Mouse (Mus musculus) kidney, postnatal 0 days (tissue): ENCODE measurements around the gene Olfr1310. TPM values are rescaled to one million over a fixed set of nuclear protein-coding genes. Genes with fewer than 3 reads are reported as not detected.
"Not testable (repeated sequence)": the region's sequence is repeated elsewhere in the genome, so short reads cannot be mapped to it uniquely, and the experiment has no call there.

Experiments
- ATAC-seq: fragments of 200-750 bp; cut with Nextera tagmentation; replicated peaks from 2 replicates; pipeline ENCODE4 v1.8.0; 2017; ENCODE audit warnings: low read depth, moderate number of reproducible peaks, moderate TSS enrichment, moderate library complexity; ENCODE audit not compliant: low FRiP score
- DNase-seq: peaks from one replicate; pipeline ENCODE4 v3.0.0-alpha.2; 2016; ENCODE audit warnings: low spot score
- H3K27ac ChIP-seq: fragments of 300-500 bp; sonication (generic); 2 replicates; pipeline ENCODE4 v1.5.1; 2014; ENCODE audit warnings: mild to moderate bottlenecking
- H3K27me3 ChIP-seq: fragments of 300-500 bp; sonication (generic); 2 replicates; pipeline ENCODE4 v1.6.1; 2014; ENCODE audit warnings: low read length, mixed read lengths; ENCODE audit not compliant: insufficient read depth
- H3K36me3 ChIP-seq: fragments of 300-500 bp; sonication (generic); 2 replicates; pipeline ENCODE4 v1.6.1; 2014; ENCODE audit warnings: low read length, mixed read lengths; ENCODE audit not compliant: insufficient read depth
- H3K4me1 ChIP-seq: fragments of 300-500 bp; sonication (generic); replicated peaks from 2 replicates; pipeline ENCODE4 v1.6.1; 2014; ENCODE audit warnings: antibody characterized with exemption, low read length, mixed read lengths; ENCODE audit not compliant: insufficient read depth
- H3K4me2 ChIP-seq: fragments of 300-500 bp; sonication (generic); 2 replicates; pipeline ENCODE4 v1.6.1; 2014; ENCODE audit warnings: mild to moderate bottlenecking, low read length, moderate library complexity, mixed read lengths
- H3K4me3 ChIP-seq: fragments of 300-500 bp; sonication (generic); replicated peaks from 2 replicates; pipeline ENCODE4 v1.5.1; 2014; ENCODE audit warnings: low read depth, low read length
- H3K9ac ChIP-seq: fragments of 300-500 bp; sonication (generic); 2 replicates; pipeline ENCODE4 v1.6.1; 2014; ENCODE audit warnings: low read depth, low read length
- H3K9me3 ChIP-seq: fragments of 300-500 bp; sonication (generic); replicated peaks from 2 replicates; pipeline ENCODE4 v1.6.1; 2016; ENCODE audit warnings: low read length, inconsistent platforms, mixed read lengths
- CTCF ChIP-seq: IDR thresholded peaks from 2 replicates; pipeline ENCODE4 v1.5.1; 2016; ENCODE audit warnings: antibody characterized with exemption, low read depth, mild to moderate bottlenecking, moderate library complexity
- WGBS: fragments of 180-500 bp; shearing (Covaris S2); extraction: QIAGEN DNeasy Blood & Tissue Kit; methylation state at CpG from one replicate; pipeline ENCODE4 v1.1.7; 2014; 5-methylcytosine and 5-hydroxymethylcytosine counted together
- polyA plus RNA-seq: library from polyadenylated mRNA; unstranded; fragments of >200 nt; fragmentation: Nextera tagmentation; extraction: Ambion mirVana; gene quantifications from 2 replicates; pipeline ENCODE4 v1.2.1, GENCODE M21; 2015

The Olfr1310 gene
- polyA plus RNA-seq = not detected in 2 replicates

DNA sequence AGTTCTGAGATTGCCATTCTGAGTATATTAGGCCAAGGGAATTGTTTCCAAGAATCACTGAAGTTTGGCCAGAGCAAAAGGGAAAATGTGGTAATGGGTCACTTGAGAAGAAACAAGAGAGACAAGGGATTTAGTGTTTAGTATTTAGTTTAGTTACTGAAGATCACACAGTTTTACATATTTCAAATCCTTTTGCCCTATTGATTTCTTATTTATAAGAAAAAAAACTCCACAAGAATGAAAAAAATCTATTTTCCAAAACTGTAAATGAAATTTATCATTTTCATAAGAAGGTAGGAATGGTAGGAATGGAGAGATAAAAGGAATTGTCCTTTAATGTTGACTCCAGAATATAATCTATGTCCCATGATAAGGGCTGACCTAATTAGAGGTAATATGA lies at the start of gene Olfr1310:
Gene Olfr1310 (minus strand): TSS at position 101 of the 400 bp plus-strand sequence.
- Histone ChIP-seq H3K27ac (no peak within 1 kb of the TSS), H3K9me3 (no peaks in the 10 kb centered on the region), H3K4me2 (no peak within 1 kb of the TSS), H3K36me3 (no peaks in the 10 kb centered on the region), H3K9ac (no peak within 1 kb of the TSS), H3K4me3 (no peak within 1 kb of the TSS), H3K4me1 (no peaks in the 10 kb centered on the region), H3K27me3 (no peaks in the 10 kb centered on the region)
- DNase-seq (no peak), ATAC-seq (no peak)
- TF ChIP-seq CTCF = no peak

DNA sequence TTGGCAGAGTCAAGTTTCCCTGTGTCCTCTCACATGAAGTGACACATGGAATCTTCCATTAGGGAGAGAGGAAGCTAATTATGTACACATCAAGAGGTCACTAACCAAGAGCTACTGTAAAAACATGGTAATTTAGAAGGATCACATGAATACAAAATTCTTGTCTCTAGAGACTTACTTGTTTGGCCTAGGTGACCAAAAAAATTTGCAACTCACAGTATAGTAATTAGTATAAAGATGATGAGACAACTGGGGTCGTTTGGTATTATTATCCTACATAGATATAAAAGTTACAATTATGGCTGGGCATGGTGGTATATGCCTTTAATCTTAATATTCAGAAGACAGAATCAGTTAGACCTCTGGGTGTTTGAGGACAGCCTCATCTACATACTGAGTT lies 37.6 kb upstream of the Olfr1310 start, which contains the start of gene Olfr1312:
Gene Olfr1312 (minus strand): TSS at position 101 of the 400 bp plus-strand sequence.
- no peak for TF ChIP-seq CTCF
- H3K9me3 ChIP-seq = no peaks in the 10 kb centered on the region
- H3K4me2 ChIP-seq = no peak within 1 kb of the TSS
- H3K27ac ChIP-seq = no peak within 1 kb of the TSS
- 26% methylated on average over 1 of the region's 1 CpGs for WGBS
- no peak within 1 kb of the TSS for H3K4me3 ChIP-seq
- H3K4me1 ChIP-seq = no peaks in the 10 kb centered on the region
- ATAC-seq = no peak
- H3K27me3 ChIP-seq = no peaks in the 10 kb centered on the region
- no peak within 1 kb of the TSS for H3K9ac ChIP-seq
- no peak for DNase-seq
- no peaks in the 10 kb centered on the region for H3K36me3 ChIP-seq

GRCm38 (mm10) chr2:112026971-112027370 lies 14.5 kb upstream of the Olfr1310 start:
- not testable (repeated sequence) for H3K36me3 ChIP-seq, H3K27ac ChIP-seq, H3K9me3 ChIP-seq, H3K4me1 ChIP-seq, H3K9ac ChIP-seq, H3K4me3 ChIP-seq, H3K27me3 ChIP-seq, H3K4me2 ChIP-seq, ATAC-seq
- peak; percentile 0 for DNase-seq
- 39% methylated on average over 6 of the region's 6 CpGs for WGBS

- WGBS = 92% methylated on average over 2 of the region's 2 CpGs
- no peaks in the 10 kb centered on the region for H3K27me3 ChIP-seq
- H3K27ac ChIP-seq = no peak within 1 kb of the TSS
- H3K4me3 ChIP-seq = no peak within 1 kb of the TSS
- DNase-seq (no peak), ATAC-seq (no peak)
- H3K9me3 ChIP-seq = no peaks in the 10 kb centered on the region
- no peaks in the 10 kb centered on the region for H3K36me3 ChIP-seq
- H3K9ac ChIP-seq = no peak within 1 kb of the TSS
- H3K4me1 ChIP-seq = no peaks in the 10 kb centered on the region
- TF ChIP-seq CTCF = no peak
- H3K4me2 ChIP-seq = no peak within 1 kb of the TSS
Observed at GRCm38 (mm10) chr2:112024312-112024711, 11.8 kb upstream of the Olfr1310 start, which contains the start of gene Olfr1311. Gene Olfr1311 (minus strand): TSS chr2:112024412.

GRCm38 (mm10) chr2:112014900-112015299 lies 2.4 kb upstream of the Olfr1310 start:
- no peak overlapping the region for H3K4me3 ChIP-seq
- H3K36me3 ChIP-seq = no peaks in the 10 kb centered on the region
- no peak for TF ChIP-seq CTCF
- H3K9me3 ChIP-seq = no peaks in the 10 kb centered on the region
- H3K4me2 ChIP-seq = no peak overlapping the region
- ATAC-seq = no peak
- no peaks in the 10 kb centered on the region for H3K4me1 ChIP-seq
- no peaks in the 10 kb centered on the region for H3K27me3 ChIP-seq
- H3K9ac ChIP-seq = no peak overlapping the region
- no peak for DNase-seq
- H3K27ac ChIP-seq = no peak overlapping the region
- WGBS = 76% methylated on average over 3 of the region's 3 CpGs

GRCm38 (mm10) chr2:111990181-111990580 lies 22.3 kb downstream of the Olfr1310 start, which contains the start of gene Olfr1309:
Gene Olfr1309 (minus strand): TSS chr2:111990281.
- no peak for ATAC-seq
- 50% methylated on average over 1 of the region's 1 CpGs for WGBS

GRCm38 (mm10) chr2:111964844-111965243 lies 47.7 kb downstream of the Olfr1310 start, which contains the start of gene Olfr1308:
Gene Olfr1308 (minus strand): TSS chr2:111964944.
- Histone ChIP-seq H3K4me2 (no peak within 1 kb of the TSS), H3K36me3 (no peaks in the 10 kb centered on the region), H3K4me3 (no peak within 1 kb of the TSS), H3K27ac (no peak within 1 kb of the TSS), H3K4me1 (no peaks in the 10 kb centered on the region), H3K9ac (no peak within 1 kb of the TSS), H3K9me3 (no peaks in the 10 kb centered on the region), H3K27me3 (no peaks in the 10 kb centered on the region)
- TF ChIP-seq CTCF = no peak
- WGBS = 49% methylated on average over 1 of the region's 1 CpGs
- no peak for ATAC-seq
- DNase-seq = no peak

More at GRCm38 (mm10) chr2:111990181-111990580, 22.3 kb downstream of the Olfr1310 start, which contains the start of gene Olfr1309:
- no peak within 1 kb of the TSS for H3K4me3 ChIP-seq
- TF ChIP-seq CTCF = no peak
- H3K4me2 ChIP-seq = no peak within 1 kb of the TSS
- no peaks in the 10 kb centered on the region for H3K9me3 ChIP-seq
- no peak within 1 kb of the TSS for H3K9ac ChIP-seq
- H3K27ac ChIP-seq = no peak within 1 kb of the TSS
- no peaks in the 10 kb centered on the region for H3K4me1 ChIP-seq
- H3K27me3 ChIP-seq = no peaks in the 10 kb centered on the region
- H3K36me3 ChIP-seq = no peaks in the 10 kb centered on the region
- no peak for DNase-seq

Other genes starting within 250 kb of the Olfr1310 start
- not detected in 2 replicates for gene Olfr1302, start 235.3 kb downstream of the Olfr1310 start, polyA plus RNA-seq
- not detected in 2 replicates for gene Olfr1303, start 192.4 kb downstream of the Olfr1310 start, polyA plus RNA-seq
- gene Olfr1305, start 135.6 kb downstream of the Olfr1310 start, polyA plus RNA-seq = not detected in 2 replicates
- gene Olfr1306, start 96.4 kb downstream of the Olfr1310 start, polyA plus RNA-seq = not detected in 2 replicates
- gene Olfr1307, start 63.3 kb downstream of the Olfr1310 start, polyA plus RNA-seq = not detected in 2 replicates
- not detected in 2 replicates for gene Olfr1308, start 47.8 kb downstream of the Olfr1310 start, polyA plus RNA-seq
- gene Olfr1309, start 22.4 kb downstream of the Olfr1310 start, polyA plus RNA-seq = not detected in 2 replicates
- gene Olfr1311, start 11.7 kb upstream of the Olfr1310 start, polyA plus RNA-seq = not detected in 2 replicates
- gene Olfr1312, start 37.5 kb upstream of the Olfr1310 start, polyA plus RNA-seq = not detected in 2 replicates
- not detected in 2 replicates for gene Olfr1313, start 65.1 kb upstream of the Olfr1310 start, polyA plus RNA-seq
- gene Olfr1314, start 84.1 kb upstream of the Olfr1310 start, polyA plus RNA-seq = not detected in 2 replicates
- gene Olfr1315-ps1, start 102.7 kb upstream of the Olfr1310 start, polyA plus RNA-seq = not detected in 2 replicates
- not detected in 2 replicates for gene Olfr1316, start 122.3 kb upstream of the Olfr1310 start, polyA plus RNA-seq
- gene Olfr1317, start 127.6 kb upstream of the Olfr1310 start, polyA plus RNA-seq = not detected in 2 replicates
- gene Olfr1318, start 141.5 kb upstream of the Olfr1310 start, polyA plus RNA-seq = 0.10 and 0.11 TPM in 2 replicates
- gene Lpcat4, start 226.8 kb upstream of the Olfr1310 start, polyA plus RNA-seq = 18.5 and 19.7 TPM in 2 replicates
- 0.05 TPM in 2 replicates for gene Nutm1, start 246.6 kb upstream of the Olfr1310 start, polyA plus RNA-seq
- gene Nop10, start 249.2 kb upstream of the Olfr1310 start, polyA plus RNA-seq = 232 and 252 TPM in 2 replicates